Mouse (Mus musculus) heart, adult 2 months (tissue): ENCODE results near the gene Kcnma1.

Experiments
- CTCF ChIP-seq: fragments of 200-600 bp; IDR thresholded peaks from 2 replicates; pipeline ENCODE4 v1.8.1; 2022; ENCODE audit warnings: antibody characterized with exemption, mild to moderate bottlenecking, moderate library complexity
- EP300 ChIP-seq: fragments of 200-500 bp; IDR thresholded peaks from 2 replicates; pipeline ENCODE4 v1.6.1; 2011; ENCODE audit warnings: low read depth, low read length, control low read depth; ENCODE audit not compliant: insufficient read depth
- POLR2A ChIP-seq: fragments of 200-500 bp; IDR thresholded peaks from 2 replicates; pipeline ENCODE4 v1.6.1; 2011; ENCODE audit warnings: mild to moderate bottlenecking, low read depth, low read length, control low read depth; ENCODE audit not compliant: insufficient read depth

DNA sequence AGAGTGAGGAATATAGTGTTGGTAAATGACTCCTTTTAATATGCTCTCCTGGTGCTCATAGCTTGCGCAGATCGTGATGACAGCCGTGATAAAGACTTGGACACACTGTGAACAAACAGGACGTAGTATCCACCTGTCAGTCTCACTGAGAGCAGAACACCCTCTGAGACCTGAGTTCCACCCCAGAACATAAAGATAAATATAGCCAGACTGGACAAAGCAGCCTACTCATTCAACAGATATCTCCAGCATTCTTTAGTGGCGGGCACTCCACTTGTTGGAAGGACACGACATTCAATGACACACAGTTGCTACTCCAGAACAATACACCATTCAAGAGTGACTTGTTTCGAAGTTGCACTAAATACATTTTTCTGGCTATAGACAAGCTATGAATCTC, 408.6 kb downstream of the Kcnma1 start:
- TF ChIP-seq POLR2A (no peak), EP300 (no peak), CTCF (no peak)
